Mouse (Mus musculus) erythroblast, embryonic 14.5 days (primary cell): ENCODE results near the gene Pnisr. TPM values are rescaled to one million over a fixed set of nuclear protein-coding genes. Genes with fewer than 3 reads are reported as not detected.

Experiments
- H3K27me3 ChIP-seq: 2 replicates; pipeline ENCODE4 v1.6.1; 2012; ENCODE audit warnings: inconsistent platforms; ENCODE audit not compliant: control insufficient read depth
- H3K36me3 ChIP-seq: 2 replicates; pipeline ENCODE4 v1.6.1; 2012; ENCODE audit warnings: mild to moderate bottlenecking, inconsistent platforms; ENCODE audit not compliant: control insufficient read depth
- H3K4me1 ChIP-seq: 2 replicates; pipeline ENCODE4 v1.6.1; 2012; ENCODE audit warnings: inconsistent platforms; ENCODE audit not compliant: control insufficient read depth
- H3K4me3 ChIP-seq: replicated peaks from 2 replicates; pipeline ENCODE3; 2012; ENCODE audit warnings: moderate library complexity, mild to moderate bottlenecking, inconsistent platforms
- H3K9me3 ChIP-seq: 2 replicates; pipeline ENCODE4 v1.6.1; 2012; ENCODE audit warnings: low read length, inconsistent platforms, mixed read lengths; ENCODE audit not compliant: control insufficient read depth
- GATA1 ChIP-seq: IDR thresholded peaks from 2 replicates; pipeline ENCODE4 v1.6.1; 2012; ENCODE audit warnings: low read length, inconsistent platforms, mixed read lengths
- TAL1 ChIP-seq: IDR thresholded peaks from 3 replicates; pipeline ENCODE4 v1.6.1; 2012; ENCODE audit warnings: low read length, inconsistent platforms, mixed read lengths
- polyA plus RNA-seq: library from polyadenylated mRNA; stranded (reverse); fragments of >175 nt; gene quantifications from 2 replicates; pipeline ENCODE4 v1.2.3, GENCODE M21; 2012

Pnisr gene
- polyA plus RNA-seq, 1 experiment, result 3.9 TPM

DNA sequence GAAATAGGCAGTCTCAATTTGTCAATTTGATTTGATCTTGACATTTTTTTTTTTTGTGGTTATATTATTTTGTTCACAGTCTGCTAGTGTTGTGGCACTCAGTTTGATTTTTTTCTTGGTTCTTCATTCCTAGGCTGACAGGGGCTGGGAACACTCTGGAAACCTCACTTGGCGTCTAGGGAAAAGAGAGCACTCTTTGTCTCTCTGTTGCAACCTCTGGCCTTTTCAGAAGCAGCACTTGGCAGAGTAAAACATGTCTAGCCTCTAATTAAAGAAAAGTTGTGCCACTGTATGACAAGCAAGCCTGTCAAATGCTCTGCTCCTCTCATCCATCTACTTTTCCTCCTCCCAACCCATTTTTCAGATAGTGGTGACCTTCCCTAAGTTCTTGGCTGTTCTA, 10.1 kb downstream of the Pnisr start:
- Histone ChIP-seq H3K36me3 (peaks cover 95% of the 10 kb centered on the region), H3K9me3 (no peaks in the 10 kb centered on the region), H3K4me3 (no peak overlapping the region), H3K27me3 (no peaks in the 10 kb centered on the region), H3K4me1 (peaks cover 8% of the 10 kb centered on the region)
- TF ChIP-seq GATA1, result no peak
- no peak for TF ChIP-seq TAL1

DNA sequence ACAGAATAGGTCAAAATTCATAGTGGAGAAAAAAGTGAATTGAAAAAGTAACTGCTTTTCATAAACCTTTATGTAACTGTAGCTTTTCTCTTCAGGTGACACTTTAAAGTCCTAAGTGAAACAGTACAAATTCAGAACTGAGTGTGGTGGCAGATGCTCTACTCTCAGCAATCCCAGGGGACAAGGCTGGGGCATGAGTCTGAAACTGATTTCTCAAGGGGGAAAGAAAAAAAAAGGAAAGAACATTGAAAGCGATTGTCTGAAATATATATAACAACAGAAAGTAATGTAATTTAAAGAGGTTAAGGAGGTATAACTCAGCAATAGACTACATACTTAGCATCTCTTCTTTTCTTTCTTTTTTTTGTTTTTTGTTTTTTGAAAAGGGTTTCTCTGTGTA, 17.8 kb downstream of the Pnisr start:
- no peak for TF ChIP-seq GATA1
- TF ChIP-seq TAL1, result no peak
- Histone ChIP-seq H3K4me1 (no peaks in the 10 kb centered on the region), H3K36me3 (peaks cover 88% of the 10 kb centered on the region), H3K27me3 (no peaks in the 10 kb centered on the region), H3K4me3 (no peak overlapping the region), H3K9me3 (no peaks in the 10 kb centered on the region)

DNA sequence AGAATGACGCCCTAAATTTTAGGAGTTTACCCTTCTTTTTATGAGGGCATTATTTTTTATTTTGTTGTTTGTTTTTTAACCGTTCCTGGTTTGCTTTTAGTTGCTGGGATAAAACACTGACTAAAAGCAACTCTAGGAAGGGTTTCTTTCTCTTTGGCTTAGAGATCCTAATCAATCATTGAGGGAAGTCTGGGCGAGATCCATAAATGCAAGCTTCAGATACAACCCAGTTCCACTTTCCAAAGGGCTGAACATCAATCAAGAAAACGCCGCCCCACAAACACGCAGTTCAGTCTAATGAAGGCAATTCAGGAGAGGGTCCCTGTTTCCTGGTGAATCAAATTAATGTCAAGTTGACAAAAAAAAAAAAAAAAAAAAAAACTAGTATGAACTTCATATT, 31.4 kb downstream of the Pnisr start:
- Histone ChIP-seq H3K4me3 (peak overlapping the region; percentile 86), H3K4me1 (peaks cover 36% of the 10 kb centered on the region), H3K9me3 (no peaks in the 10 kb centered on the region), H3K36me3 (peaks cover 45% of the 10 kb centered on the region), H3K27me3 (no peaks in the 10 kb centered on the region)
- TF ChIP-seq GATA1 (no peak), TAL1 (no peak)

DNA sequence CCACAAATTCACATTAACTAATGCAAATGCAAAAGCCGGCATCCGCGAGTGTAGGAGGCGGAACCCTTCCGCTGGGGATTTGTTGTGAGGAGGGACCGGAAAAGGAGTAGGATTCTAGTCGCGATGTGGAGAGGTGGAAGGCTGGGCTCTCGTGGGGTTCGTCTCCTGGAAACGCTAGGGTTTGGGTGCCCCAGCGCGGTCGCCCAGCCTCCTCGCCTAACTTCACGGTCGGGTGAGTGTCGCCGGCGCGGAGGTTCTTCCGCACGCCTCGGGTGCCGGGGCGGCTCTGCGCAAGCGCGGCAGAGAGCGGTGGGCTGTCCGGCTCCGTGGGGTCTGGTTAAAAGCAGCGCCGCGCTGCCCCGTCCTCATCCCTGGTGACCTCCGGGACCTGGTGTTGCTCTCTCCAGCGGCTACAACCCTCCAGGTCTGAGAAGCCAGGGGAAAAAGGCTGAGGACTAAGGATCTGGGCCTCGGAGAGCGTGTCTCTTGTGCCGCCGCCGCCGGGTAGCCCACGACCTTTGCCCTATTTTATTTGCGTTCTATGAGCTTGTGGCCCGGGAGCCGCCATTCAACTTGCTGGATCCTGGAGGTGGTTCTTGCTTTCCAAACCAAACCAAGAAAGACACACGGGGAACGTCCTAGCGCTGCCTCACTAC, 32.3 kb downstream of the Pnisr start, which contains the start of gene Coq3:
TSS of gene Coq3 (plus strand) at position 109 of the 656 bp plus-strand sequence.
- Histone ChIP-seq H3K4me3 (peak within 1 kb of the TSS; percentile 86), H3K36me3 (peaks cover 37% of the 10 kb centered on the region), H3K9me3 (no peaks in the 10 kb centered on the region), H3K27me3 (no peaks in the 10 kb centered on the region), H3K4me1 (peaks cover 36% of the 10 kb centered on the region)
- TF ChIP-seq GATA1, result no peak
- no peak for TF ChIP-seq TAL1

DNA sequence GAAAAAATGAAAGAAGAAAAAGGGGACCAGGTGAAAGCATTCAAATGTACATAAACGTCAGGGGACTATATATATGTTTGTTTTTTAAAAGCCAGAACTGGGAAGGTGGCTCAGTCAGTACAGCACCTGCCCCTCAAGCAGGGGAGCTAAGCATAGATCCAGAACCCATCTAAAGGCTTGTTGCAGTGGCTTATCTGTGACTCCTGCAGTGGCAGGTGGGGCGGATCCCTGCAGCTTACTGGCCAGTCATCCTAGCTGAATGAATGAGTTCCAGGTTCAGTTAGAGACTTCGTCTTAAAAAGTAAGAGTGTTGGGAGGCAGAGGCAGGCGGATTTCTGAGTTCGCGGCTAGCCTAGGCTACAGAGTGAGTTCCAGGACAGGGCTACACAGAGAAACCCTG, 35.4 kb downstream of the Pnisr start:
- Histone ChIP-seq H3K9me3 (no peaks in the 10 kb centered on the region), H3K27me3 (no peaks in the 10 kb centered on the region), H3K4me3 (no peak overlapping the region), H3K36me3 (peaks cover 10% of the 10 kb centered on the region), H3K4me1 (peaks cover 36% of the 10 kb centered on the region)
- TF ChIP-seq TAL1, result no peak
- no peak for TF ChIP-seq GATA1

DNA sequence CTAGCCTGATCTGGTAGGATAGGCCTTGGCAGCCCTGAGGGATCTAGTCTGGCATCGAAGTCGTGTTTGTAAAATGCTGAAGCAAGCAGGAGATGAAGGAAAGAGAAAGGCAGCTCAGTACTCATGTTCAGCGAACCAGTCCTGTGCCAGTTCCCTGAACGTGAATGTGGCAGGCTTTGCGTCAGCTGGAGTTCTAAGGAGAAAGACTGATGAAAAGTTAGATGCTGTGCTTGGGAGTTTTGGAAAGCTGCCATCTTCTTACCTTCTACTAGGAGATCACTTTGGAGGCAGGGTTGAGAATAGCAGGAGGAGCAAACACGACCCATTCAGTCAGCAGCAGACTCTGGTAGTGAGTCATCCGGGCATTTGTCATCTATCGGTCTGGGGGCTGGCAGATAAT, 38.4 kb downstream of the Pnisr start:
- Histone ChIP-seq H3K4me3 (no peak overlapping the region), H3K27me3 (no peaks in the 10 kb centered on the region), H3K9me3 (no peaks in the 10 kb centered on the region), H3K36me3 (peaks cover 3% of the 10 kb centered on the region), H3K4me1 (peaks cover 14% of the 10 kb centered on the region)
- TF ChIP-seq TAL1 (no peak), GATA1 (no peak)

Other genes starting within 250 kb of the Pnisr start
- not detected in 2 replicates for gene Prdm13, start 161.6 kb upstream of the Pnisr start, polyA plus RNA-seq
- gene Ccnc, start 119.9 kb upstream of the Pnisr start, polyA plus RNA-seq, result 0.04 and 0.11 TPM in 2 replicates
- 0.33 and 0.43 TPM in 2 replicates for gene Usp45, start 80.4 kb upstream of the Pnisr start, polyA plus RNA-seq
- 0.54 and 0.60 TPM in 2 replicates for gene Tstd3, start 80.4 kb upstream of the Pnisr start, polyA plus RNA-seq
- gene Coq3, start 32.1 kb downstream of the Pnisr start, polyA plus RNA-seq, result 0.10 and 0.14 TPM in 2 replicates
- not detected in 2 replicates for gene Faxc, start 83.7 kb downstream of the Pnisr start, polyA plus RNA-seq